Mouse (Mus musculus) kidney, adult 18-20 months (tissue): Measurements from ENCODE around the gene Gm17482.
"Not testable (repeated sequence)": the region's sequence is repeated elsewhere in the genome, so short reads cannot be mapped to it uniquely, and the experiment has no call there.

Source experiments
- DNase-seq: peaks from one replicate; pipeline ENCODE4 v3.0.0; 2021

Gm17482 gene

GRCm38 (mm10) chr6:115227043-115227442, at the start of gene Gm17482:
Gene Gm17482, plus strand, starts transcription at chr6:115227343.
- no peak for DNase-seq

- peak; percentile 11 for DNase-seq
Measured at GRCm38 (mm10) chr6:115178826-115179225, 48.3 kb upstream of the Gm17482 start.

DNA sequence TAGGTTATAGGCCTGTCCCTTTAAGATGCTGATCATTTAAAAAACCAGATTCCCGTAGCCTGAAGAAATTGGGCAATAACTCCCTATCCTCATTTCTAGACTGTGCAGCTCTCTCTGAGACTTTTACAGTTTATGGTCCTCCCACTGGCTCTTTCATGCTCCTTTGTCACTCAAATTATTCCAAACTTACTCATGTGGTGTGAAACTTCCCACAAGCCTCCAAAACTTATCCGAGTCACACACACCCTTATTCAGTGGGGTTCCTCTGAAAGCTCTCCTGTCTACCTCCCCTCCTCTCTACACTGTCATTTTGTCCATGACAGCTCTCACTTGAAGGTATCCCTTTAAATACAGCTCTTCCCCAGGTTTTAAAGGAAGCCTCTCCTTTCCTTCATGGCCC, 46.0 kb upstream of the Gm17482 start:
- DNase-seq = no peak

GRCm38 (mm10) chr6:115191111-115191510, 36.0 kb upstream of the Gm17482 start:
- peak; percentile 21 for DNase-seq

GRCm38 (mm10) chr6:115200753-115201152, 26.4 kb upstream of the Gm17482 start:
- no peak for DNase-seq

- no peak for DNase-seq
Measured at GRCm38 (mm10) chr6:115203029-115203428, 24.1 kb upstream of the Gm17482 start.

- no peak for DNase-seq
Measured at GRCm38 (mm10) chr6:115210187-115210586, 17.0 kb upstream of the Gm17482 start.

- no peak for DNase-seq
Measured at GRCm38 (mm10) chr6:115210820-115211219, 16.3 kb upstream of the Gm17482 start.

DNA sequence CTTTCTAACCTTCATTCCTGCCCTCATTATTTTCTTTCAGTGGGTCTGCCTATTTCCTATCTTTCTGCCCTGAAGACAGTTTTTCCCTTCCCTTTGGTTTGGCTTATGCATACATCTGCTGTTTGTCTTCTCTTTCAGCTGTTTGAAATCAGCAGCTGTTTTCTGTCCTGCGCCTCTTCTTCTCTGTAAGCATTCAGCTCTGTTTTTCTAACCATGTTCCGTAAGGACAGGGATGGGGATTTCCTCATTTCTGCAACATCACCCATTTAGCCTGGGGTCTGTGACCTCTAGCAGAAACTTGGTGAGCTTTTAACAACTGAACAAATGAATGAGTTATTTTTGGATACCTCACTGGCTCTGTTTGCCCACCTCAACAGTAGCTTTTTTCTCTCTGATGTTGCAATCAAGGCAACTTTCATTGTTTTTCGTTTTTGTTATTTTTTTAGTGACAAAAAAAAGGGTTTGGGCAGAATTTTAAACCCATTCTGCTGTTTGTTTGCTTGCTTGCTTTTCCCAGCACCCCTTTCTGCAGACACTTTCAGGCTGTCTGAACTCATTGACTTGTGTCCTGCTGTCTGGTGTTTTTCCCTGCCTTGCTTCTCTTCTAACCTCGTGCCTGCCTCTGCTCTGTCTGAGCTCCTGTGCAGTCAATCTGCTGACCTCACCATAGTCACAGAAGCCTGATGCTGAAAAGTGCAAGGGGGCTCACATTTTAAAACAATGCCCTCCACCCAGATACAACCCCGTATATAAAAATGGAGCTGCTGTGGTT, 14.8 kb upstream of the Gm17482 start:
- DNase-seq = no peak

GRCm38 (mm10) chr6:115213129-115213528, 14.0 kb upstream of the Gm17482 start:
- DNase-seq = no peak

GRCm38 (mm10) chr6:115221215-115221641, 5.9 kb upstream of the Gm17482 start:
- DNase-seq = no peak

- DNase-seq = no peak
Measured at GRCm38 (mm10) chr6:115225519-115225918, 1.6 kb upstream of the Gm17482 start.

GRCm38 (mm10) chr6:115227529-115227928, 386 bp downstream of the Gm17482 start:
- peak; percentile 80 for DNase-seq

DNA sequence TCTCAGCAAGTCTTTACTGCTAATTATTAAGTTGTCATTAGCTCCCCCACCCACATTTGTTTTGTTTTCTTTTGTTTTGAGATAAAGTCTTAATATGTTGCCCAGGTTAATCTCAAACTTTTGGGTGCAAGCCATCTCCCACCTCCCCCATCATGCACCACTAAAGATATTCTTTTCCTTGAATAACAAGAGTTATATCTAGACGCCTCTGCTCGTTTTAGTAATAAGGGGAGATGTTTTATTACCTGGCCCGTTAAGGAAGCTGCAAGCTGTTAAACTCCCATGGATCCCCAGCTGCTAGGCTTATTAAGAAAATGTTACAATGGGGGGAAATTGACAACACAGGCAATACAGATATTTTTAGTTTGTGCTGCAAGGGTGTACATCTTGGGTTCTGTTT, 3.4 kb downstream of the Gm17482 start:
- DNase-seq = no peak

- no peak for DNase-seq
Measured at GRCm38 (mm10) chr6:115231836-115232235, 4.7 kb downstream of the Gm17482 start.

DNA sequence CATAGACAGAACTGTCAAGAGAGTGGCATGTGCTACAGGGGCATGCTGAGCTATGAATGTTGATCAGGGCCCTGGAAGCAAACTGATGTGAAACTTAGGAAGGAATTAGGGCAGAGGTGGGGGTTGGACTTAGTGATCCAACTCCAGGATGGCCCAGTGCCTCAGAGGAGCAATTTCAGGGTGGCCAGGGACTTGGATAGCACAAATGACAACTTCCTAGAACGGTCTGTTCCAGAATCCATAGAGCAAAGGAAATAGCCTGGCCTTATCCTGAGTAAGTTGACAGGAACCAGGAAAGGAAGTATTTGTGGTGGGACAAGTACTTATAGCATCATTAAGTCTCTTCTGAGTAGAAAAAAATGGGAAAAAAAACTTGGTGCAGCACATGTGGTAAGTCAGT, 5.4 kb downstream of the Gm17482 start:
- DNase-seq = no peak

DNA sequence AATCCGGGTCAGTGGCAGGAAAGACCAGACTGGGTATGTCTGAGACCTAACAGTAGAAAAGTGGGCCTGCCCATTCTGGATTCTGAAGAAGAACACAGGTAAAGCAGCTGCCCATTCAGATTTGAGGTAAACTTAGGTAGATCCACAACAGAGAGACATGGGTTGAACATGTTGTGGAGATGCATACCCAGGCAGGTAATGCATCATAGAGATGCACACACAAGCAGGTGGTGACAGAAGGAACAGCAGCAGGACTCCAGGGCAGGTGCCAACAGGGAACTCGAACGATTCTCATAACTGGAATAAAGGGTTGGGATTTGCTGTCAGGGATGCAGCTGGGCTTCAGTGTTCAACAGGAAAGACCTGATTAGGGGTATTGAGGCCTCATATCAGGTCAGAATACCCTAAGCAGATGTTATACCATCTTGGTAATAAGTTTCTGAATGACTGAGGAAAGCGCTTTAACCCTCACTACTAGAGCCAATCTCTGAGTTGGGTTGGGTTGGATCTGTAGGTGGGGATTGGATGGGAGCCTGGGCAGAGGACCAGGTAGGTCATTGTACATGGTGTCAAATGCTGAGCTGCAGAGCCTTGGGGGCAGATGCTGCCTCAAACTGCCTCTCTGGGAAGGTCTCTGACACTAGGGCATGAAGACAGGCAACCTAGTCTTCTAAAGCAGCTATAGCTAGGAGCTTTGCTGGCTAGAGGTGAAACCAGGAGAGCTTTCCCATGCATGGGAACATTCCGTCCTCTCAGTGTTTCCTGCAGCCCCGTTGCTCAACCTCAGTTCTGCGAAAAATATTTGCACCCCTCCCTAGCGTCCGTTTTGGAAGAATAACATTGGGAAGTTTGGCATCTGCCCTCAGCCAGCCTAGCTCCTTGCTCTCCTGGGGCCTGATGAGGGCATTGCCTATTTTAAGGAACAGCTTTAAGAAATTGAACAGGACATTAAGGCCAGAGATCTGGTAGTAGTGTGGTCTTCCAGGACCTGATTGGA, 11.2 kb downstream of the Gm17482 start:
- no peak for DNase-seq

GRCm38 (mm10) chr6:115239335-115239734, 12.2 kb downstream of the Gm17482 start:
- no peak for DNase-seq

DNA sequence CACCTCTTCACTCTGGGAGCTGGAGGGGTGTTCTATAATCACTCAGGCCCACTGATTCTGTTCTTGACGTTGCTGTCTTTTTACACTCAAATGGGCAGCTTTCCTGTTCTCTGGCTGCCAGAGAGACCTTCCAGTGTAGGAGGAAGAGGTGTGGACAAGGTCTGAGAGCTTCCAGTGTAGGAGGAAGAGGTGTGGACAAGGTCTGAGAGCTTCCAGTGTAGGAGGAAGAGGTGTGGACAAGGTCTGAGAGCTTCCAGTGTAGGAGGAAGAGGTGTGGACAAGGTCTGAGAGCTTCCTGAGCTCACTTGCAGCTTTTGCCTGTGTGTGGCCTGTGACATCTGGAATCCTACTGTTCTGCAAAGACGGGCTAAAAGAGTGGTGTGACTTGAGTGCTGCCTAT, 13.3 kb downstream of the Gm17482 start:
- not testable (repeated sequence) for DNase-seq

GRCm38 (mm10) chr6:115241131-115241699, 14.1 kb downstream of the Gm17482 start:
- DNase-seq = no peak

DNA sequence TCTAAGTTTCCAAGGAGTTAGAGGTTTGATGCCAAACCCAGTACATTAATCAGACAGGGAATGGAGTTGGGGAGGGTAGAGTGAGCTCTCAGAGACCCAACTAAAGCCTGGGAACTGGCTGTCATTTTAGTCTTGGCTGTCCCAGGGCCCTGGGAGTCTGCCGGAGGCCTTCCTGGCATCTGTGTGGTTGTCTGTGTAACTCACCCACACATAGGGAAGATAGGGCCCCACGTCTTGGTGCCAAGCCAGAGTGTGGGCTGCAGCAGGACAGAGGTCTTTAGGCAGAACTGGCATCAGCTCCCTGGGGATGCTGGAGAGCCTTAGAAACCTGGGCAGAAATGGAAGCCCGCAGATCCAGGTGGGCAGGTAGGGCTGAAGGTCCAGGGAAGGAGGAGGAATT, 14.8 kb downstream of the Gm17482 start:
- DNase-seq = no peak

GRCm38 (mm10) chr6:115244222-115244621, 17.1 kb downstream of the Gm17482 start:
- DNase-seq = no peak

GRCm38 (mm10) chr6:115245500-115246058, 18.4 kb downstream of the Gm17482 start:
- DNase-seq = no peak
